Mouse (Mus musculus): ENCODE data around the gene Otx2. TPM values are rescaled to one million over a fixed set of nuclear protein-coding genes. Genes with fewer than 3 reads are reported as not detected.
"Not testable (repeated sequence)": the region's sequence is repeated elsewhere in the genome, so short reads cannot be mapped to it uniquely, and the experiment has no call there.

Otx2 gene
- polyA plus RNA-seq, 2 experiments, result 0.07 TPM; not detected in 1

- DNase-seq (ENCODE audit: low read depth in 3 of 3, low spot score in 3 of 3) (no peak), ATAC-seq (ENCODE audit: insufficient read depth) (no peak)
- no peak for TF ChIP-seq EP300 (IDR thresholded peaks at IDR 0.05; ENCODE audit: low read depth)
- TF ChIP-seq CTCF (IDR thresholded peaks at IDR 0.05; ENCODE audit: low read depth), result no peak
- no peak overlapping the region for H3K9ac ChIP-seq (replicated peaks)
- H3K4me3 ChIP-seq (ENCODE audit: insufficient read depth in 1 of 2, low read depth in 2 of 2, low read length in 2 of 2), result no peak overlapping the region
- H3K36me3 ChIP-seq (replicated peaks; ENCODE audit: control insufficient read depth, insufficient read depth, low read depth), result no peaks in the 10 kb centered on the region
- H3K27me3 ChIP-seq (ENCODE audit: control insufficient read depth, insufficient read depth, low read length), result no peaks in the 10 kb centered on the region
- no peak overlapping the region for H3K4me2 ChIP-seq (ENCODE audit: low read depth)
- 71% methylated on average over 4 of the region's 4 CpGs for WGBS (ENCODE audit: insufficient replicate concordance)
- no peaks in the 10 kb centered on the region for H3K4me1 ChIP-seq (replicated peaks; ENCODE audit: control insufficient read depth in 2 of 2, insufficient read depth in 2 of 2, low read length in 1 of 2)
- no peak overlapping the region for H3K27ac ChIP-seq
- no peaks in the 10 kb centered on the region for H3K9me3 ChIP-seq (ENCODE audit: control insufficient read depth, low read length)
Observed at GRCm38 (mm10) chr14:48626271-48626670, 47.3 kb downstream of the Otx2 start.

GRCm38 (mm10) chr14:48625331-48625694 is 48.3 kb downstream of the Otx2 start:
- Histone ChIP-seq H3K36me3 (replicated peaks; ENCODE audit: control insufficient read depth, insufficient read depth, low read depth) (no peaks in the 10 kb centered on the region), H3K27me3 (ENCODE audit: control insufficient read depth, insufficient read depth, low read length) (no peaks in the 10 kb centered on the region), H3K4me2 (ENCODE audit: low read depth) (no peak overlapping the region), H3K4me3 (ENCODE audit: insufficient read depth in 1 of 2, low read depth in 2 of 2, low read length in 2 of 2) (no peak overlapping the region), H3K4me1 (replicated peaks; ENCODE audit: control insufficient read depth in 2 of 2, insufficient read depth in 2 of 2, low read length in 1 of 2) (no peaks in the 10 kb centered on the region), H3K27ac (no peak overlapping the region), H3K9ac (replicated peaks) (no peak overlapping the region), H3K9me3 (ENCODE audit: control insufficient read depth, low read length) (no peaks in the 10 kb centered on the region)
- WGBS (ENCODE audit: insufficient replicate concordance), result 64% methylated on average over 6 of the region's 6 CpGs
- DNase-seq (ENCODE audit: low read depth in 3 of 3, low spot score in 3 of 3) (no peak), ATAC-seq (ENCODE audit: insufficient read depth) (no peak)
- TF ChIP-seq EP300 (IDR thresholded peaks at IDR 0.05; ENCODE audit: low read depth), result no peak
- TF ChIP-seq CTCF (IDR thresholded peaks at IDR 0.05; ENCODE audit: low read depth), result no peak

DNA sequence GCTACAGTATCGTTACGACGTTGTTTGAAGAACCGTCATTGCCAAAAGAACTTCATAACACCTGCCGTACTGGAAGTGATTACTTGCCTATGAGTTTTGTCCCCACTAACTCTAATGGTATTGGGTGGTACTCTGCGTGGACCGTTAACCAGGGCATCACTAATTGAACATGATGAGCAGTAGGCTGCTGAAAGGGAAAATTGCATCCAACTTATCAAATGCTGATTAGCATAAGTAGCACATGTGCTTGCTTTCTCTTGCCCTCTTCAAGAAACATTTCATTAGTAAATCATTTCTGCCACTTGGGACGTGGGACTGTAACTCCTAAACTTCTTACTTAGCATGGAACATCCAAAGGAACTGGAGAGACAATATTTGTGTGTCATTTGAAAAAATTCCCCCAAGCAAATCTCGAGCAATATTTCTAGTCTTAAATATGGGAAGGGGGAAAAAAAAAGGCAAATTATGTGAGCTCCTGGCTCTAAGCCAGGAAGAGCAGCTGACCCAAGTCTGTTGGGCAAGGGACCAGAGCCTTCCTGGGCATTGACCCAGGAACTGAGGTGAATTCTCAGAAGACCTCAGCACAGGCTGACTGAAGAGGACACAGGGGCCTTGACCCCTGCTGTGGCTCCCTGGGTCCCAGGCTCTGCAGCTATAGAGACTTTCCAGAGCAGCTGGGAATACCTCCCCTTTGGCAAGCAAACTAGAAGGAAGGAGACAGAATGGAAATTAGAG is 48.9 kb downstream of the Otx2 start:
- H3K4me2 ChIP-seq (ENCODE audit: low read depth), result no peak overlapping the region
- no peak overlapping the region for H3K27ac ChIP-seq
- TF ChIP-seq EP300 (IDR thresholded peaks at IDR 0.05; ENCODE audit: low read depth), result no peak
- TF ChIP-seq CTCF (IDR thresholded peaks at IDR 0.05; ENCODE audit: low read depth), result no peak
- H3K4me1 ChIP-seq (replicated peaks; ENCODE audit: control insufficient read depth in 2 of 2, insufficient read depth in 2 of 2, low read length in 1 of 2), result no peaks in the 10 kb centered on the region
- H3K9ac ChIP-seq (replicated peaks), result no peak overlapping the region
- no peaks in the 10 kb centered on the region for H3K27me3 ChIP-seq (ENCODE audit: control insufficient read depth, insufficient read depth, low read length)
- 68% methylated on average over 9 of the region's 9 CpGs for WGBS (ENCODE audit: insufficient replicate concordance)
- H3K4me3 ChIP-seq (ENCODE audit: insufficient read depth in 1 of 2, low read depth in 2 of 2, low read length in 2 of 2), result no peak overlapping the region
- no peak for DNase-seq (ENCODE audit: low read depth in 3 of 3, low spot score in 3 of 3)
- ATAC-seq (ENCODE audit: insufficient read depth), result no peak
- no peaks in the 10 kb centered on the region for H3K9me3 ChIP-seq (ENCODE audit: control insufficient read depth, low read length)
- no peaks in the 10 kb centered on the region for H3K36me3 ChIP-seq (replicated peaks; ENCODE audit: control insufficient read depth, insufficient read depth, low read depth)

- H3K4me2 ChIP-seq (ENCODE audit: low read depth); DNase-seq (ENCODE audit: low read depth in 3 of 3, low spot score in 3 of 3); H3K27ac ChIP-seq; H3K9me3 ChIP-seq (ENCODE audit: control insufficient read depth, low read length); H3K36me3 ChIP-seq (replicated peaks; ENCODE audit: control insufficient read depth, insufficient read depth, low read depth); H3K9ac ChIP-seq (replicated peaks); H3K4me1 ChIP-seq (replicated peaks; ENCODE audit: control insufficient read depth in 2 of 2, insufficient read depth in 2 of 2, low read length in 1 of 2); H3K27me3 ChIP-seq (ENCODE audit: control insufficient read depth, insufficient read depth, low read length); H3K4me3 ChIP-seq (ENCODE audit: insufficient read depth in 1 of 2, low read depth in 2 of 2, low read length in 2 of 2); ATAC-seq (ENCODE audit: insufficient read depth): not testable (repeated sequence)
- 30% methylated on average over 9 of the region's 9 CpGs for WGBS (ENCODE audit: insufficient replicate concordance)
Observed at GRCm38 (mm10) chr14:48622726-48623125, 50.9 kb downstream of the Otx2 start.

DNA sequence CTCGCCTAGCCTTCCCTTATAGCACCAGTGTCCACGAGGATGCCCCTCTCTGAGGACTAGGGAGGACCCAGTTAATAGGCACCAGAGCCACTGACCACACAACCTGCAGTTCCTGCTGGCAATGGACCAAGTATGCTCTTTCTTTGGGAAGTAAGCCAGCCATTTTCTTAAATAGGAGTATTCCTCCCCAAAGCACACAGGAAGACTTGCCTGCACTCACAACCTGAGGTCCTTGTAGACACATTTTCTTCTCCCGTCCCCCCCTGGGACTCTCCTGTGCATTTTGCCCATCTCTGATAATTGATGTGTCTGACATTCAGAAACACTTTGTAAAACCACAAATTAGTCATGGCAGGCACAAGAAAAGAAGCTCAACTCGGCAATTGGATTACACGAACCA is 57.3 kb downstream of the Otx2 start:
- no peak overlapping the region for H3K4me2 ChIP-seq (ENCODE audit: low read depth)
- TF ChIP-seq CTCF (IDR thresholded peaks at IDR 0.05; ENCODE audit: low read depth) (no peak), EP300 (IDR thresholded peaks at IDR 0.05; ENCODE audit: low read depth) (no peak)
- ATAC-seq (ENCODE audit: insufficient read depth) (no peak), DNase-seq (ENCODE audit: low read depth in 3 of 3, low spot score in 3 of 3) (no peak)
- 67% methylated on average over 5 of the region's 5 CpGs for WGBS (ENCODE audit: insufficient replicate concordance)
- no peaks in the 10 kb centered on the region for H3K27me3 ChIP-seq (ENCODE audit: control insufficient read depth, insufficient read depth, low read length)
- H3K27ac ChIP-seq, result no peak overlapping the region
- H3K36me3 ChIP-seq (replicated peaks; ENCODE audit: control insufficient read depth, insufficient read depth, low read depth), result no peaks in the 10 kb centered on the region
- H3K4me3 ChIP-seq (ENCODE audit: insufficient read depth in 1 of 2, low read depth in 2 of 2, low read length in 2 of 2), result no peak overlapping the region
- H3K9me3 ChIP-seq (ENCODE audit: control insufficient read depth, low read length), result no peaks in the 10 kb centered on the region
- no peaks in the 10 kb centered on the region for H3K4me1 ChIP-seq (replicated peaks; ENCODE audit: control insufficient read depth in 2 of 2, insufficient read depth in 2 of 2, low read length in 1 of 2)
- no peak overlapping the region for H3K9ac ChIP-seq (replicated peaks)

Measured in liver, embryonic 14.5 days (tissue).